Mouse (Mus musculus) frontal cortex, postnatal 25 days (tissue): ENCODE measurements around the gene Arhgap10.

Source experiments
- DNase-seq, 2 experiments: peaks; one replicate each; pipeline ENCODE4 v3.0.0; 2022; ENCODE audit warnings: low spot score in 2 of 2

Gene Arhgap10

GRCm38 (mm10) chr8:77227742-77228141, 290.0 kb downstream of the Arhgap10 start:
- DNase-seq = no peak

DNA sequence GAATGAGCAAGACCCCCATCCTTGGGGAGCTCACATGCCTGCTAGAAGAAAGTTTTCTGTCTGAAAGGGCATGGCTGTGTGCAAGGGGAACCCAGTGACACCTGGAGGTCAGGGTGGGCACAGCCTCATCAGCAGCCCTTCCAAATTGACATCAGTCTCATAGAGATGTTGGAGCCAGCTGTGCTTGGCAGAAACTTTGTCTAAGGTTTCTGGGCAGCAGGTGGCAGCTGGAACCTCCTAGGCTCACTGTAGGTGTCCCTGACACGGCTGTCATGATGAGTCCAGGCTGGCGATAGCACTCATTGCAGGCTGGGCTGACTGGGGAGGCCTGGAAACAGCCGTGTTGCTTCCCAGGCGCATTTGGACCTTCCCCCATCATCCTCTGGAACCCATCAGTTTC, 294.6 kb downstream of the Arhgap10 start:
- DNase-seq = no peak

DNA sequence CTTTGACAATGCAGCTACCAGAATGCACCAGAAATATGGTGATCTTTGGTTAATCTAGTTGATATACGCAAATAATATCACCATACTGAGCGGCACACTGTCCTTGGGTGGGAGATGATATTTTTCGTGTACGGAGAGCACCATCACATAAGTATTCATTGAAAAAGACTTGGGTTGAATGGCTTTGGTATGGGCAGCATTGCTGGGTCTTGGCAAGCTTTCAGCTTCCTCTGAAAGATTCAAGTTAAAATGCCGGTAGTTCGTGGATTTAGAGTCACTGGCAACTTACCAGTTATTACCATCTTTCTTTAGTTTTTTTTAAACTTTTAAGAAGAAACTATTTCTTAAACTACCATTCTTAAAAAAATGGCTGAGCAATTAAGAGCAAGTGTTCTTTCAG, 302.6 kb downstream of the Arhgap10 start:
- no peak for DNase-seq

DNA sequence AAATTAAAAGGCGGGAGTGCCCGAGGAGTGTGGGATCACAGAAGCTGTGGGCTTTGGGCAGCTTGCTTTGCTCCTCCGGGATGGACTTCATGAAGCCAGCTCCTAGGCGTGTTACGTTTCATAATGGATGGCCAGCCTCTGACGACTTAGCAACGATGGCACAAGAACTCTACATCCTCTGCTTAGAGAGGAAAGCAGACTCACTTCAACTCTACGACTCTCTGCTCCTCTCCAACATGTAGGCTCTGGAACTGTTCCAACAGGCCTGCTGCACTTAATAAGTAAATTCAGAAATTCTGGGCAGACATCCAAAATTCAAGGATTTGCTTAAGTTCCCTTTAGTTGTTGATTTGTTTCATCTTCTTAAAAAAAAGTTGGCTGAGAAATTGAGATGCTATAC, 303.1 kb downstream of the Arhgap10 start:
- DNase-seq = no peak

GRCm38 (mm10) chr8:77213893-77214464, 303.8 kb downstream of the Arhgap10 start:
- no peak for DNase-seq

DNA sequence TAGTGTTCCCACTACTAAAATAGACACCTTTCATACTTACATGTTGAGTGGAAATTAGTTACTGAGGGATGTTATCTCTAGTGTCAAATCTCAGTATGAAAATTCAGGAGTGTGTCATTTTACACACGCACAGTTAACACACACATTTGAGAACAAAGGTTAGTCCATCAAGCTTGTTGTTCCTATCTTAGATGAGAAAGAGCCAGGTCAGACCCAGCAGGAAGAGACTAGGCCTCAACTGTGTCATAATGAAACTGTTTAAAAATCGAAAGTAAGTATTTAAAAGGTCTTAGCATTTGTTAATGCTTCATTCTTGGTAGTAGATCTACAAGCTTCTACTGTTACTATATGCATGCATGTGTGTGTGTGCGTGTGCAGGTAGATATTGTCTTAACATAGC, 308.5 kb downstream of the Arhgap10 start:
- DNase-seq = no peak
